Mouse (Mus musculus) brown adipose tissue, adult 24 weeks (tissue): ENCODE results near the gene Defb22. TPM values are rescaled to one million over a fixed set of nuclear protein-coding genes. Genes with fewer than 3 reads are reported as not detected.

ENCODE experiments used
- H3K27ac ChIP-seq: fragments of 200-500 bp; replicated peaks from 2 replicates; pipeline ENCODE4 v1.5.1; 2012; ENCODE audit warnings: low read depth, mild to moderate bottlenecking, low read length
- H3K4me1 ChIP-seq: fragments of 200-500 bp; 2 replicates; pipeline ENCODE4 v1.6.1; 2012; ENCODE audit warnings: low read length, mixed read lengths; ENCODE audit not compliant: control insufficient read depth, insufficient read depth, insufficient read length
- H3K4me3 ChIP-seq: fragments of 200-500 bp; 2 replicates; pipeline ENCODE4 v1.5.1; 2012; ENCODE audit warnings: low read depth, mild to moderate bottlenecking, low read length, moderate library complexity; ENCODE audit not compliant: insufficient read depth
- polyA plus RNA-seq: library from polyadenylated mRNA; stranded (reverse); fragments of >200 nt; gene quantifications from 2 replicates; pipeline ENCODE4 v1.2.4, GENCODE M21; 2012; ENCODE audit not compliant: missing spikeins, insufficient read depth, insufficient read length

Gene Defb22
- polyA plus RNA-seq, result not detected in 2 replicates

- no peak within 1 kb of the TSS for H3K4me3 ChIP-seq
- no peak within 1 kb of the TSS for H3K27ac ChIP-seq
- no peaks in the 10 kb centered on the region for H3K4me1 ChIP-seq
Observed at GRCm38 (mm10) chr2:152490038-152490437, at the start of gene Defb22. TSS of gene Defb22 (minus strand) at chr2:152490138.

GRCm38 (mm10) chr2:152517981-152518380 lies 28.0 kb upstream of the Defb22 start, which contains the start of gene Defb28:
TSS of gene Defb28 (plus strand) at chr2:152518255.
- Histone ChIP-seq H3K4me3 (no peak within 1 kb of the TSS), H3K27ac (no peak within 1 kb of the TSS), H3K4me1 (no peaks in the 10 kb centered on the region)

- Histone ChIP-seq H3K4me1 (no peaks in the 10 kb centered on the region), H3K4me3 (no peak overlapping the region), H3K27ac (no peak overlapping the region)
Observed at GRCm38 (mm10) chr2:152516084-152516483, 26.1 kb upstream of the Defb22 start.

GRCm38 (mm10) chr2:152511592-152511991 lies 21.7 kb upstream of the Defb22 start, which contains the start of gene Defb26:
TSS of gene Defb26 (minus strand) at chr2:152511692.
- Histone ChIP-seq H3K4me3 (no peak within 1 kb of the TSS), H3K27ac (no peak within 1 kb of the TSS), H3K4me1 (no peaks in the 10 kb centered on the region)

- Histone ChIP-seq H3K4me1 (no peaks in the 10 kb centered on the region), H3K27ac (no peak overlapping the region), H3K4me3 (no peak overlapping the region)
Observed at GRCm38 (mm10) chr2:152503950-152504349, 14.0 kb upstream of the Defb22 start.

- Histone ChIP-seq H3K27ac (no peak overlapping the region), H3K4me3 (no peak overlapping the region), H3K4me1 (no peaks in the 10 kb centered on the region)
Observed at GRCm38 (mm10) chr2:152500863-152501229, 10.9 kb upstream of the Defb22 start.

- Histone ChIP-seq H3K4me3 (no peak overlapping the region), H3K4me1 (no peaks in the 10 kb centered on the region), H3K27ac (no peak overlapping the region)
Observed at GRCm38 (mm10) chr2:152500204-152500862, 10.4 kb upstream of the Defb22 start.

- no peak overlapping the region for H3K27ac ChIP-seq
- no peak overlapping the region for H3K4me3 ChIP-seq
- H3K4me1 ChIP-seq, result no peaks in the 10 kb centered on the region
Observed at GRCm38 (mm10) chr2:152498020-152498419, 8.1 kb upstream of the Defb22 start.

- H3K27ac ChIP-seq, result no peak overlapping the region
- H3K4me3 ChIP-seq, result no peak overlapping the region
- H3K4me1 ChIP-seq, result no peaks in the 10 kb centered on the region
Observed at GRCm38 (mm10) chr2:152493151-152493550, 3.2 kb upstream of the Defb22 start.

GRCm38 (mm10) chr2:152487024-152487423 lies 2.9 kb downstream of the Defb22 start:
- Histone ChIP-seq H3K4me1 (no peaks in the 10 kb centered on the region), H3K4me3 (no peak overlapping the region), H3K27ac (no peak overlapping the region)

GRCm38 (mm10) chr2:152481726-152482125 lies 8.2 kb downstream of the Defb22 start:
- Histone ChIP-seq H3K27ac (no peak overlapping the region), H3K4me1 (no peaks in the 10 kb centered on the region), H3K4me3 (no peak overlapping the region)

GRCm38 (mm10) chr2:152480881-152481280 lies 9.1 kb downstream of the Defb22 start:
- no peak overlapping the region for H3K27ac ChIP-seq
- no peaks in the 10 kb centered on the region for H3K4me1 ChIP-seq
- H3K4me3 ChIP-seq, result no peak overlapping the region

- H3K4me3 ChIP-seq, result no peak within 1 kb of the TSS
- H3K27ac ChIP-seq, result no peak within 1 kb of the TSS
- H3K4me1 ChIP-seq, result no peaks in the 10 kb centered on the region
Observed at GRCm38 (mm10) chr2:152476763-152477162, 13.2 kb downstream of the Defb22 start, which contains the start of gene Defb20. TSS of gene Defb20 (plus strand) at chr2:152477063.

GRCm38 (mm10) chr2:152472434-152472833 lies 17.5 kb downstream of the Defb22 start:
- Histone ChIP-seq H3K4me1 (no peaks in the 10 kb centered on the region), H3K27ac (no peak overlapping the region), H3K4me3 (no peak overlapping the region)

GRCm38 (mm10) chr2:152470973-152471372 lies 19.0 kb downstream of the Defb22 start:
- Histone ChIP-seq H3K4me1 (no peaks in the 10 kb centered on the region), H3K4me3 (no peak overlapping the region), H3K27ac (no peak overlapping the region)

GRCm38 (mm10) chr2:152464570-152465150 lies 25.3 kb downstream of the Defb22 start, which contains the start of gene Defb23:
TSS of gene Defb23 (minus strand) at chr2:152464620.
- no peaks in the 10 kb centered on the region for H3K4me1 ChIP-seq
- H3K4me3 ChIP-seq, result no peak within 1 kb of the TSS
- H3K27ac ChIP-seq, result no peak within 1 kb of the TSS
